Mouse (Mus musculus): Measurements from ENCODE around the gene Atp6v0b. TPM values are rescaled to one million over a fixed set of nuclear protein-coding genes. Genes with fewer than 3 reads are reported as not detected.

Atp6v0b gene
- polyA plus RNA-seq, 1 experiment from 2014 or later: 150 TPM

- H3K36me3 ChIP-seq (ENCODE audit: insufficient read depth): peaks cover 26% of the 10 kb centered on the region
- no peak overlapping the region for H3K9ac ChIP-seq
- H3K27me3 ChIP-seq (ENCODE audit: insufficient read depth, low read length): no peaks in the 10 kb centered on the region
- TF ChIP-seq CTCF (IDR thresholded peaks at IDR 0.05; ENCODE audit: low read depth): no peak
- ATAC-seq (ENCODE audit: insufficient read depth): no peak
- H3K27ac ChIP-seq (ENCODE audit: low read depth): no peak overlapping the region
- H3K4me1 ChIP-seq (ENCODE audit: insufficient read depth): peaks cover 8% of the 10 kb centered on the region
- H3K4me2 ChIP-seq: no peak overlapping the region
- H3K9me3 ChIP-seq (ENCODE audit: low read depth, low read length): no peaks in the 10 kb centered on the region
- peak overlapping the region; percentile 95; the same call in 1 of the 2 replicates for H3K4me3 ChIP-seq (ENCODE audit: low read depth, low read length)
- 72% methylated on average over 2 of the region's 2 CpGs for WGBS
- DNase-seq: no peak
Observed at GRCm38 (mm10) chr4:117887920-117888319, 787 bp upstream of the Atp6v0b start.

- no peak for ATAC-seq (ENCODE audit: insufficient read depth)
- 2% methylated on average over 24 of the region's 24 CpGs for WGBS
- TF ChIP-seq CTCF (IDR thresholded peaks at IDR 0.05; ENCODE audit: low read depth): no peak
Observed at GRCm38 (mm10) chr4:117886644-117887043, 489 bp downstream of the Atp6v0b start.

GRCm38 (mm10) chr4:117885994-117886393, 1.1 kb downstream of the Atp6v0b start:
- 78% methylated on average over 9 of the region's 9 CpGs for WGBS
- Histone ChIP-seq H3K9ac (no peak overlapping the region; the same call in 1 of the 2 replicates), H3K9me3 (ENCODE audit: low read depth, low read length) (no peaks in the 10 kb centered on the region), H3K36me3 (ENCODE audit: insufficient read depth) (peaks cover 28% of the 10 kb centered on the region), H3K4me3 (ENCODE audit: low read depth, low read length) (peak overlapping the region; percentile 95), H3K4me1 (ENCODE audit: insufficient read depth) (peaks cover 8% of the 10 kb centered on the region), H3K4me2 (peak overlapping the region; percentile 97), H3K27ac (ENCODE audit: low read depth) (no peak overlapping the region), H3K27me3 (ENCODE audit: insufficient read depth, low read length) (no peaks in the 10 kb centered on the region)
- no peak for TF ChIP-seq CTCF (IDR thresholded peaks at IDR 0.05; ENCODE audit: low read depth)
- no peak for DNase-seq
- no peak for ATAC-seq (ENCODE audit: insufficient read depth)

More at GRCm38 (mm10) chr4:117886644-117887043, 489 bp downstream of the Atp6v0b start:
- Histone ChIP-seq H3K4me3 (ENCODE audit: low read depth, low read length) (peak overlapping the region; percentile 95), H3K27ac (ENCODE audit: low read depth) (0 out of 2 replicates have a peak overlapping the region, but pooled peaks have one; percentile 30), H3K9ac (peak overlapping the region; percentile 77), H3K36me3 (ENCODE audit: insufficient read depth) (peaks cover 26% of the 10 kb centered on the region), H3K4me1 (ENCODE audit: insufficient read depth) (peaks cover 8% of the 10 kb centered on the region), H3K4me2 (peak overlapping the region; percentile 97), H3K9me3 (ENCODE audit: low read depth, low read length) (no peaks in the 10 kb centered on the region), H3K27me3 (ENCODE audit: insufficient read depth, low read length) (no peaks in the 10 kb centered on the region)
- DNase-seq: no peak

GRCm38 (mm10) chr4:117885093-117885492, 2.0 kb downstream of the Atp6v0b start:
- 90% methylated on average over 10 of the region's 10 CpGs for WGBS
- H3K27ac ChIP-seq (ENCODE audit: low read depth): no peak overlapping the region
- H3K9ac ChIP-seq: no peak overlapping the region
- DNase-seq (no peak), ATAC-seq (ENCODE audit: insufficient read depth) (no peak)
- no peak overlapping the region for H3K4me3 ChIP-seq (ENCODE audit: low read depth, low read length)
- TF ChIP-seq CTCF (IDR thresholded peaks at IDR 0.05; ENCODE audit: low read depth): no peak
- H3K27me3 ChIP-seq (ENCODE audit: insufficient read depth, low read length): no peaks in the 10 kb centered on the region
- H3K4me1 ChIP-seq (ENCODE audit: insufficient read depth): peaks cover 8% of the 10 kb centered on the region
- no peak overlapping the region for H3K4me2 ChIP-seq
- peaks cover 35% of the 10 kb centered on the region for H3K36me3 ChIP-seq (ENCODE audit: insufficient read depth)
- no peaks in the 10 kb centered on the region for H3K9me3 ChIP-seq (ENCODE audit: low read depth, low read length)

- Histone ChIP-seq H3K4me2 (peak overlapping the region; percentile 88; the same call in 1 of the 2 replicates), H3K9me3 (ENCODE audit: low read depth, low read length) (no peaks in the 10 kb centered on the region), H3K4me1 (ENCODE audit: insufficient read depth) (peaks cover 8% of the 10 kb centered on the region), H3K36me3 (ENCODE audit: insufficient read depth) (peaks cover 29% of the 10 kb centered on the region), H3K4me3 (ENCODE audit: low read depth, low read length) (peak overlapping the region; percentile 76; the same call in 1 of the 2 replicates), H3K27ac (ENCODE audit: low read depth) (no peak overlapping the region), H3K27me3 (ENCODE audit: insufficient read depth, low read length) (no peaks in the 10 kb centered on the region), H3K9ac (no peak overlapping the region)
- DNase-seq (no peak), ATAC-seq (ENCODE audit: insufficient read depth) (no peak)
- 100% methylated on average over 1 of the region's 1 CpGs for WGBS
- TF ChIP-seq CTCF (IDR thresholded peaks at IDR 0.05; ENCODE audit: low read depth): no peak
Observed at GRCm38 (mm10) chr4:117884146-117884545, 3.0 kb downstream of the Atp6v0b start.

GRCm38 (mm10) chr4:117882701-117883691, 4.1 kb downstream of the Atp6v0b start, which contains the start of gene B4galt2:
Gene B4galt2 (minus strand): TSS chr4:117883487.
- H3K36me3 ChIP-seq (ENCODE audit: insufficient read depth): peaks cover 33% of the 10 kb centered on the region
- peak within 1 kb of the TSS; percentile 88 for H3K4me2 ChIP-seq
- under 1% methylated on average over 90 of the region's 103 CpGs for WGBS
- no peaks in the 10 kb centered on the region for H3K27me3 ChIP-seq (ENCODE audit: insufficient read depth, low read length)
- DNase-seq (peak; percentile 80), ATAC-seq (ENCODE audit: insufficient read depth) (peak; percentile 56)
- H3K4me3 ChIP-seq (ENCODE audit: low read depth, low read length): peak within 1 kb of the TSS; percentile 76
- no peaks in the 10 kb centered on the region for H3K9me3 ChIP-seq (ENCODE audit: low read depth, low read length)
- TF ChIP-seq CTCF (IDR thresholded peaks at IDR 0.05; ENCODE audit: low read depth): peak; percentile 34; the same call in 1 of the 2 replicates
- H3K27ac ChIP-seq (ENCODE audit: low read depth): peak within 1 kb of the TSS; percentile 58; the same call in 1 of the 2 replicates
- peaks cover 8% of the 10 kb centered on the region for H3K4me1 ChIP-seq (ENCODE audit: insufficient read depth)
- H3K9ac ChIP-seq: peak within 1 kb of the TSS; percentile 79

GRCm38 (mm10) chr4:117878703-117879102, 8.4 kb downstream of the Atp6v0b start:
- no peak overlapping the region for H3K27ac ChIP-seq (ENCODE audit: low read depth)
- WGBS: 67% methylated on average over 5 of the region's 5 CpGs
- DNase-seq (no peak), ATAC-seq (ENCODE audit: insufficient read depth) (no peak)
- H3K4me2 ChIP-seq: no peak overlapping the region
- TF ChIP-seq CTCF (IDR thresholded peaks at IDR 0.05; ENCODE audit: low read depth): no peak
- H3K27me3 ChIP-seq (ENCODE audit: insufficient read depth, low read length): no peaks in the 10 kb centered on the region
- H3K4me3 ChIP-seq (ENCODE audit: low read depth, low read length): no peak overlapping the region
- H3K4me1 ChIP-seq (ENCODE audit: insufficient read depth): peaks cover 3% of the 10 kb centered on the region; the same call in 1 of the 2 replicates
- peaks cover 46% of the 10 kb centered on the region for H3K36me3 ChIP-seq (ENCODE audit: insufficient read depth)
- no peaks in the 10 kb centered on the region for H3K9me3 ChIP-seq (ENCODE audit: low read depth, low read length)
- H3K9ac ChIP-seq: no peak overlapping the region

Data from lung, embryonic 14.5 days (tissue).